Mouse (Mus musculus) thymus, postnatal 14 days (tissue): Measurements from ENCODE around the gene Abcg4.
"Not testable (repeated sequence)": the region's sequence is repeated elsewhere in the genome, so short reads cannot be mapped to it uniquely, and the experiment has no call there.

Source experiments
- DNase-seq: peaks from one replicate; pipeline ENCODE4 v3.0.0; 2021

The Abcg4 gene

DNA sequence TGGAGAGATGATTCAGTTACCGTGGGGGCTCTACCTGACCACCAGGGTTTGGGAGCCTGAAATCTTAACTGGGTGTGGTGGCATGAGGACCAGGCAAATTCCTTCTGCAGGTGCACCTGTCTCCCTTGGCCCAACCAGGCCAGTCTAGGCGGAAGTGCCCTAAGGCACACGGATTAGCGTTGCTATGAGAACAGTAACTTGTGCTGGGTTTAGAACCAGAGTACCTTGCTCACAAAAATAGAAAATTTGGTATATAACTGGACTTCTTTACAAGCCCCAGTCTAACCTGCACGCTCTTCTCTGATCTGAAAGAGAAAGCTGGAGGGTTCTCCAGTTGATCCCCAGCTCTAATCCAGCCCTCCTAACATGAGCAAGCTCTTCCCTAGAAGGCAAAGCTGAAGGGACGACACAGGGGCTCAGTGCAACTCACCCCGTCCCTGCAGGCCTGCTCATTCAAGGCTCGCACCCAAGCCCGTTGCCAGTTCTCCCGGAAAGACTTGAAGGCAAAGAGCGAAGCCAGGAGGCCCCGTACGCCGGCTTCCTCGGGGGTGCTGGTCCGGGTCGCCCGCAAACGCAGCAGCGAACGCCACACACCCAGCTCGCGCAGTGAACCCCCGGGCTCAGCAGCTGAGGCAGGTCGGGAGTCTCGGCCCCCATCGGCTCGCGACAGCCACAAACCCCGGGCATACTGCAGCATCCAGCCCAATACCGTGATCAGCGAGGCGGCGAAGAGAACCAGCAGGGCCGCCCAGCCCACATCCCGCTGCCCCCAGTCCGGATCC, 30.9 kb upstream of the Abcg4 start:
- peak; percentile 60 for DNase-seq

DNA sequence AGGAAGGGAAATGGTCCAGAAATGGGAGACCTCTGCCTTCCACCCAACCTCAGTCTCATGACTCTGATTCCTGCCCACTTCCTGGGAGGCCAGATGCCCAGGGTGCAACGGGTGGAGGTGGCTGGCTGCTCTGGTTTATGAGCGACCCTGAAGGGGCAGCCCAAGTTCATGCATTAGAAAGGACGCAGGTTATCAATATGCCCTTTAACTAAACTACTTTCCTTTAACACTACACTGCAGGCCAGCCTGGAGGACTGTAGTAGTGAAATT, 30.3 kb upstream of the Abcg4 start:
- peak; percentile 28 for DNase-seq

DNA sequence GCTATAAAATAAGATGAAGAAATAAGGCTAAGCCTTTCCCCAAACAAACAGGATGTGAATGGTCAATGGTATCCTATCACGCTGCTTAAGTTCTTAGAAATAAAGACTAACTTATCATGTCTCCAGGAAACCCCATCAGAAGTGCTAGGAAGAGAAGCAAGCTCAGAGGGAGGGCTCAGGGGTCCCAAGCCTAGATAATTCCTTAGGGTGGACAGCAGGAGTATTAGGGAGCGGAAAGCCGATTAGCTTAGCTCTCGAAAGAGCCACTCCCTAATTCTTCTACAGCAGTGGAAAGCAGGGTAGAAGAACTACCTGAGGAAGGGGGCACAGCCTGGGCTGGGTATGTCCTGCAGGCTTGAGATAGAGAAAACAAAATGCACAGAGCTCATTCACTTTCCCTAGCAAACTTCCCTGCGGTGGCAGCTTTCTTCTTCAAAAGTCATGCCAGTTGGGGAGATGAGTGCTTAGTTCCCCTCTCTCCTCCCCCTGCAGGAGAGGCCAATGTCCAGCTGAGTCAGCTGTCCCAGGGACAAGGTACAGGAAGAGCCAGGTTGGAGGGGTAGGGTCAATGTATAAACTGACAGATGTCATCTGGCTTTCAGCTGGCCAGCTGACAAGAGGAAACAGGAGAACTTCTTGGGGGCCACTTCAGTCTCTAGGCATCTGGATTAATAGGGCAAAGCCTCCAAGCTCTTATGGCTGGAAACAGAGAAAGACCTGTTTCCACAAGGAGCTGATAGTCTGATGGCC, 29.8 kb upstream of the Abcg4 start:
- DNase-seq = no peak

DNA sequence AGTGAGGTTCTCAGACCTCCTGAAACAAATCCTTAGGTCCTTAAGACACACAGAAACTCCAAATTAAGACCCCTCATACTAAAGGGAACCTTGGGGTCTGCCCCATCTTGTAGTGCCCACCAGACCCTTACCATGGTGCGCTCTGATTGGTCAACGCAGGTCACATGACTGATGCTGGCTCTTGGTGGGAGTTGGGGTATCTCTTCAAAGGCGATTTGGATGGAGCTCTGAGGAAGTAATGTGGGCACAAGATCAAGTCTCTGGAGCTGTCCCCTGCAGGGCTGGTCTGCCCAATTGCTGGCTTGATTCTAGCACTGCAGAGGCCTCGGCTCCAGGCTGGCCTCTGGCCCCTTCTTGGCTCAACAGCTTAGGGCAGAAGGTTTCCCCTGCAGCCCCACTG, 29.0 kb upstream of the Abcg4 start:
- DNase-seq = no peak

GRCm38 (mm10) chr9:44314910-44315309, 26.5 kb upstream of the Abcg4 start:
- no peak for DNase-seq

DNA sequence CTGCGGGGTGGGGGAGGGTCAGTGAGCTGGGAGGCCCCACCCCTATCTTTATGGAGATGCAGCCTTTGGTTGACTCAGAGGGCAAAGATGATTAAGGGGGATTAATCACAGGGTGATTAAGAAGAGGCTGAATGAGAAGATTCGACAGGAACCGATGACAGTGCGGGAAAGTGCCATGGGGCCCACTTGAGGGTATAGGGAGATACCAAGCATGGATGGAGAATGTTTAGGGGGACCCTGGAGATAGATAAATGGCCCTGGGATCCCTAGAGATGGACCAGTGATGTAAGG, 25.8 kb upstream of the Abcg4 start:
- no peak for DNase-seq

- no peak for DNase-seq
Measured at GRCm38 (mm10) chr9:44313476-44314256, 25.3 kb upstream of the Abcg4 start.

- no peak for DNase-seq
Measured at GRCm38 (mm10) chr9:44311136-44312134, 23.0 kb upstream of the Abcg4 start.

DNA sequence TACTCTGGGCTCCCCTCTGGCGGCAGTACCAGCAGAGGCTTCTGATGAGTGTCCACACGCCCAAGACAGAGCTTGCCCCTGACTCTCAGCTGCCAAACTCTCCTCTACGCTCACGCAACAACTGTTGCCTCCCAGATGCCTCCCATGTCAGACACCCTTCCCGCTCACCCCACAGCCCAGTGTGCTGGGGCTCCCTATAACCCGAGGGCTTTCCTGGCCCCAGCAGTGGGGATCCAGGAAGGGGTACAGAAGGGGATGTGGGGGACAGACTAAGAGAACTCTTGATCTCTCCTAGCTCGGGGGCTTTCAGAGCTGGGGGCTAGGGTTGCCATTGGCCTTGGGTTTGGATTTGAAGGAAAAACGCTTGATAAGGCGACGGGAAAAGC, 22.3 kb upstream of the Abcg4 start:
- no peak for DNase-seq

DNA sequence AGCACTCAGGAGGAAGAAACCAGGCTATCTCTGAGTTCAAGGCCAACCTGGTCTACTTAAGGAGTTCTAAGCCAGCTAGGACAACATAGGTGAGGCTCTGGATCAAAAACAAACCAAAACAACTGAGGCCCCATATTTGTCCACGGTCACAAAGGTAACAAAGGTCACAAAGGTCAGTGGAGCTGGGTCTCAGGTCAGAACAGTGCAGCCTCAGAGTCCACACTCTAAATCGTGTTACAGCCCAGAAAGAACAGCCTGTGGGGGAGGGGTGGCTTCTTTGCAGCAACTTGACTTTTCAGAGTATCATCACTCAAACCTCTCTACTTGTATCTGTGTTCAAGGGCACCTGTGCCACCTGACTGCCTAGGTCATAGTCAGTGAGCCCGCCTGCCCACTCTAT, 21.3 kb upstream of the Abcg4 start:
- DNase-seq = no peak

DNA sequence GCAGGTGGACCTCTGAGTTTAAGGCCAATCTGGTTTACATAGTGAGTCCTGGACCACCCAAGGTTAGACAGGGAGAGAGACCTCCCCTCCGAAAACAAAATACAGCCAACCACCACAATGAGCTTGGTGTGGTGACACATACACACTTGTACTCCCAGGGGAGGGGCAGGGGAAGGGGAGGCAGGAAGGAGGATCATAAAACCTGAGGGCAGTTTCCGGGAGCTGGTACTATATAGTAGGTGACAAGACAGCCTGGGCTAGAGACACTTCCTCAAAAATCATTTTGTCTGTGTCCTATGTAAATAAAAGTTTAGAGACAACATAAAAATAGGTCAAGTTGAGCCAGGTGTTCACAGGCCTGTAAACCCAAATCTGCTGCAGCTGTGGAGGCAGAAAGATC, 18.8 kb upstream of the Abcg4 start:
- DNase-seq = peak; percentile 59

GRCm38 (mm10) chr9:44306532-44306931, 18.1 kb upstream of the Abcg4 start:
- DNase-seq = no peak

- peak; percentile 97 for DNase-seq
Measured at GRCm38 (mm10) chr9:44305466-44306079, 17.2 kb upstream of the Abcg4 start, which contains the start of gene Hinfp. Gene Hinfp (minus strand): TSS chr9:44305671.

DNA sequence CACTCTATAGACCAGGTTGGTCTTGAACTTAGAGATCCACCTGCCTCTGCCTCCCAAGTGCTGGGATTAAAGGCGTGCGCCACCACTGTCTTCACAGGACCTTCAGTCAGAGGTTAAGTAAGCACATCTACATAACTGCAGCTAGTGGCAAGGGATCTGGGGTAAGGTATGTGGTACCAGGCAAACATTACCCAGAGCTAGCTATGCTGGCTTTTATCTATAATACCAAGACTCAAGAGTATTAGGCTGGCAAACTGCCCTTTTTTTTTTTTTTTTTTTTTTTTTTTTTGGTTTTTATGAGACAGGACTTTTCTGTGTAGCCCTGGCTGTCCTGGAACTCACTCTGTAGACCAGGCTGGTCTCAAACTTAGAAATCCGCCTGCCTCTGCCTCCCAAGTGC, 11.6 kb upstream of the Abcg4 start:
- DNase-seq = not testable (repeated sequence)

DNA sequence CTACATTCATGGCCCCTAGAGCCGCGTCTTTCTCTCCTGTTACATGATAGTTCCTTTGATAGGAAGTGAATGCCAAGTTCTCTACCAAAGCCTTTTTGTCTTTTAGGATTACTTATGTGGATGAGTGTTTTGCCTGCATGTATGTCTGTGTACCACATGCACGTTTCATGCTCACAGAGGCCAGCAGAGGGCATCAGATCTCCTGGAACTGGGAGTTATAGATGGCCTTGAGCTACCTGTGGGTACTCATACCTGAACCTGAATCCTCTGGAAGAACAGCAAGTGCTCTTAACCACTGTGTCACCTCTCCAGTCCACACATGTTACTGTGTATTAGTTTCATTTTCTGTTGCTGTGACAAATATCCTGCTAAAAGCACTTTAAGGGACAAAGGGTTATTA, 4.1 kb upstream of the Abcg4 start:
- peak; percentile 78 for DNase-seq

- DNase-seq = no peak
Measured at GRCm38 (mm10) chr9:44288959-44289291, 510 bp upstream of the Abcg4 start.

GRCm38 (mm10) chr9:44287401-44288075, 877 bp downstream of the Abcg4 start:
- no peak for DNase-seq

- no peak for DNase-seq
Measured at GRCm38 (mm10) chr9:44287003-44287400, 1.4 kb downstream of the Abcg4 start.

DNA sequence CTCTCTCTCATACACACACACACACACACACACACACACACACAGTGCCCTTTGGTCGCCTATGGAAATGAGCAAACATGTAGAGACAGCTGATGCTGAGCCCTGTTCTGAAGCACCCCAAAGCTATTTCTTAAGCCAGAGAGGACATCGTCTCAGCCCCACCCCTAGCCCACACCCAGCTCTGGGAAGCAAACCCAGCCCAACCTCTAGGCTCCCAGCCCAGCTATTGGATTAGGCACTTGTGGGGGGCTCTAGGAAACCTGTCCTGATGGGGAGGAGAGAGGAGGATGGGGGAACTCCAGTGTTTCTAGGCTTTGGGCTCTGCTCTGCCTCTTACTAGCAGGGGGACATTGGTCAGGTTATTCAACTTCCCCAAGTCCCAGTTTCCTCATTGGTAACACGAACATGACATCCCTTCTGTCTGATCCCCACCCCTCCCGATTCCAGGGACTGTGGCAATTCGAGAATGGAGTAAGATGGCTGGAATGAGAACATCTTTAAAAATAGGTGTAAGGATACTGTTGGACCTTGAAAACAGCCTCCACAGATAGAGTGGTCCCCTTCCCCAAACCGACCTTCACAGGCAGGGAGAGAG, 2.1 kb downstream of the Abcg4 start:
- no peak for DNase-seq

DNA sequence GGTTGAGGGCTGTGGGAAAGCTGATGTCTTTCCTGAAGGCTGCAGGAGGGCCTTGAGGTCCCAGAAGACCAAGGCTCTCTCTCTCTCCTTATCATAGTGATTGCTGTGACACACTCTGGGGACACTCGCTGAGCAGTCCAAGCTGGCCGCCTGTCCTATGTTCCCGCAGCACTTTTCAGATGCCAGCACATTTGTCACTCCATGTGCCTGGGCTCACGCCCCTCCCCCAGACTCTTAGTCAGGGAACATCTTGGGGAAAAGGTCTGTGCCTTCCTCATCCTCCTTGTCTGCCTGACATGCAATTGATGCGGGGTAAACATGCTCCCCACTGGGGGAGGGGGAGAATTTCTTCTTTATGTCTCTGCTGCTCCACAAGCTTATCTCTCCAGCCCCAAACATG, 5.2 kb downstream of the Abcg4 start:
- no peak for DNase-seq

DNA sequence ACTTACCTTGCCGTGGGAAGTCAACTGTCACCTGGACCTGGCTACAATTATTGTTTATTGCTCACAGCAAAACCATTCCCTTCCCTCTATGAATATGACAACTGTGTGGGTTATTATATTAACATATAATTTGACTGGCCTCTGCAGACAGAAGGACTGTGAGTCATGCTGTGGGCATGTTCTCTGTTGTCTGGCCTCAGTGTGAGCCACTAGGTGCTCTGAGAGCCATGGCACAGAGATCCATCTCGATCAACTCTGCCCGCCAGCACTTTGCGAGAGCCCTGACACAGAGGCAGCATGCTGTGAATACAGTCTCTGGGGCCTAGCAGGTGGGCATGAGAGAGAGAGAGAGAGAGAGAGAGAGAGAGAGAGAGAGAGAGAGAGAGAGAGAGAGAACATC, 18.4 kb downstream of the Abcg4 start:
- DNase-seq = no peak

DNA sequence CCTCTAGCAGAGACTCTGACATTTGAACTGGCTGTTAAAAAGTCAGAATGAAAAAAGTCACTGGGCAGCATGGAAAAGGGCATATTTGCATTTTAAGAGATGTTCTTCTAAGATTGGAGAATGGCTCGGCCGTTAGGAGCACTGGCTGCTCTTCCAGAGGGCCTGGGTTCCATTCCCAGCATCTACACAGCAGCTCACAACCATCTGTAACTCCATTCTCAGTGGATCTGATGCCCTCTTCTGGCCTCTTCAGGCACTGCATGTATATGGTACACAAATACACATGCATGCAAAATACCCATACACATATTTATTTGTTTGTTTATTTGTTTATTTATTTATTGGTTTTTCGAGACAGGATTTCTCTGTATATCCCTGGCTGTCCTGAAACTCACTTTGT, 19.3 kb downstream of the Abcg4 start:
- DNase-seq = peak; percentile 65
